Mouse (Mus musculus) neural tube, postnatal 0 days (tissue): ENCODE data around the gene Slfn8. TPM values are rescaled to one million over a fixed set of nuclear protein-coding genes. Genes with fewer than 3 reads are reported as not detected.

Experiments
- microRNA-seq: library from miRNA; unstranded; fragments of <30 nt; microRNA quantifications from one replicate; pipeline ENCODE4, GENCODE M21; 2016
- polyA plus RNA-seq: library from polyadenylated mRNA; unstranded; fragments of >200 nt; fragmentation: Nextera tagmentation; extraction: Ambion mirVana; gene quantifications from 2 replicates; pipeline ENCODE4 v1.2.1, GENCODE M21; 2015

Slfn8 gene
- polyA plus RNA-seq: 0.31 and 0.41 TPM in 2 replicates

DNA sequence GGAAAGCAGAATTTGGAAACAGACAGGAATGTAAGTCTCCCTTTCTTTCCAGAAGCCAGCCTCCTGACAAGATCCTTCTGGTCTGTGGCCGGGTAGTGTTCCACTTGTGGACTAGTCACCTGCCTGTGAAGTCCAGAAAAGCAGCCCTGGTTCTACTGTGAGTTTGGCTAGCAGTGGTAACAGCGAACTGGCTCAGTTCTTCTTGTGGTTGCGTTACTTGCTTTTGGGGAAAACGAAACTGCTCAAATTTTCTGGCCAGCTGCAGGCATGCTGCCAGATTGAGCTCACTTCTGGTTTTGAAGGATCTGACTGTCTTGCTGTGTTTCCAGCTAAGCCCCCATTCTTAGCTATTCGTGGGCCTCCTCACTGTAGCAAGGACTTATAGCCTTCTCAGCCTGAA lies at the start of gene Slfn8:
Gene Slfn8, minus strand, starts transcription at position 190 of the 400 bp plus-strand sequence.

DNA sequence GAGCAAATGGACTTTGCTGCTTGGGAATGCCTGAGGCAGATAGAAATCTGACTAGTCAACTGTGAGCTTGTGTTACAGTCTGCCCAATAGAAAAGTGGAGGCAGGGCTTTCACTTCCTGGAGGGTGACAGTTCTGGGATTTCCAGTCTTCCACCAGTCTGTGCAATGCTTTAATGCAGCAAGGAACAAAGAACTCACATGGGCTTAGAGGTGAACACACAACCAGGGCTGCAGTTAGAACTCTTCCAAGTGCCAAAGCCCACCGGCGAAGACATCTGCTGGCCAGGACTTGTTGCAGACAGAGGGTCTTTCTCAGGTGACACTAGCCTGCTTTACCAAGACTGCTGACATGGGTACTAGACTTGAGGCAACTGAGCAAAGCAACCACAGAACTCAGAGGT lies 44.3 kb upstream of the Slfn8 start, which contains the start of gene Slfn2:
Gene Slfn2, plus strand, starts transcription at position 167 of the 400 bp plus-strand sequence.

DNA sequence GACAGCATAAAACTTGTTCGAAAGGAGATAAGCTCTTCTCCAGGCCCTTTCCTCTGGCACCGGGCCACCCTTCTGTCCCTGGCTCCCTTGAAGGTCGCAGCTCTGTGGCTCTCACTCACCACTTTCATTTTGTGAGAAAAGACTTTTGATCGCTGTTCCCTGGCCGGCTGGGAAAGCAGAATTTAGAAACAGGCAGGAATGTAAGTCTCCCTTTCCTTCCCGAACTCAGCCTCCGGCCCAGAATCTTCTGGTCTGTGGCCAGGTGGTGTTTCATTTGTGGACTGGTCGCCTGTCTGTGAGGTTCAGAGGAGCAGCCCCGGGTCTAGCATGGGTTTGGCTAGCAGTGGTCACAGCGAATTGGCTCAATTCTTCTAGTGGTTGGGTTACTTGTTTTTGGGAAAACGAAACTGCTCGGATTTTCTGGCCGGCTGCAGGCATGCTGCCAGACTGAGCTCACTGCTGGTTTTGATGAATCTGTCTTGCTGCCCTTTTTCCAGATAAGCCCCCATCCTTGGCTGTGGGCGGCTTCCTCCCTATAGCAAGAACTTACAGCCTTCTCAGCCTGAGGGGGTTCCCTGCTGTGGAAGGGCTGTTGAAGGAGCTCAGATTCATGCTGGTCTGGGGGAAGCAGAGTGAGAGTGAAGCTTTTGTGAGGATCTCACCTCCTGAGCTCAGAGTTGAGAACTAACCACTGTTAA lies 29.0 kb downstream of the Slfn8 start, which contains the start of gene Slfn9:
Gene Slfn9, minus strand, starts transcription at position 362 of the 698 bp plus-strand sequence.

Small RNA genes within 50 kb of the gene (microRNA-seq; reads per million reads assigned to microRNA genes)
- gene Gm27598: not detected
- not detected for gene Mir7679

Other genes starting within 250 kb of the Slfn8 start
- 10.6 and 11.6 TPM in 2 replicates for gene Lig3, start 239.7 kb downstream of the Slfn8 start, polyA plus RNA-seq
- 3.2 and 4.4 TPM in 2 replicates for gene Rffl, start 149.6 kb downstream of the Slfn8 start, polyA plus RNA-seq
- 10.1 and 10.7 TPM in 2 replicates for gene Rad51d, start 130.2 kb downstream of the Slfn8 start, polyA plus RNA-seq
- 0.18 and 0.51 TPM in 2 replicates for gene Fndc8, start 128.7 kb downstream of the Slfn8 start, polyA plus RNA-seq
- 24.9 and 25.3 TPM in 2 replicates for gene Nle1, start 112.4 kb downstream of the Slfn8 start, polyA plus RNA-seq
- 1.9 and 2.0 TPM in 2 replicates for gene Unc45b, start 110.3 kb downstream of the Slfn8 start, polyA plus RNA-seq
- gene Slfn5, start 69.5 kb downstream of the Slfn8 start, polyA plus RNA-seq: 2.7 and 3.5 TPM in 2 replicates
- gene Slfn9, start 29.0 kb downstream of the Slfn8 start, polyA plus RNA-seq: 1.3 and 1.7 TPM in 2 replicates
- gene Slfn2, start 44.3 kb upstream of the Slfn8 start, polyA plus RNA-seq: 3.1 and 3.2 TPM in 2 replicates
- gene Slfn1, start 96.0 kb upstream of the Slfn8 start, polyA plus RNA-seq: 0.13 TPM in 1 of 2 replicates, not detected in the other
- 0.09 and 0.22 TPM in 2 replicates for gene Slfn4, start 154.4 kb upstream of the Slfn8 start, polyA plus RNA-seq
- gene Slfn3, start 170.5 kb upstream of the Slfn8 start, polyA plus RNA-seq: 0.11 and 0.21 TPM in 2 replicates